Mouse (Mus musculus): ENCODE measurements around the gene Nt5c3.
A peak's percentile ranks its signal among the peaks of the same experiment; 100 is the strongest.

The Nt5c3 gene

GRCm38 (mm10) chr6:56923726-56924707, at the start of gene Nt5c3, which contains the start of gene Vmn1r4:
Gene Nt5c3 (minus strand): TSS chr6:56923932.
Gene Vmn1r4 (plus strand): TSS chr6:56924015.
- peak; percentile 93 to 95 for DNase-seq (ENCODE audit: low spot score in 2 of 2)

GRCm38 (mm10) chr6:56969973-56970372, 46.2 kb upstream of the Nt5c3 start, which contains the start of gene Vmn1r5:
Gene Vmn1r5 (plus strand): TSS chr6:56970273.
- DNase-seq (ENCODE audit: low spot score in 2 of 2) = no peak

DNA sequence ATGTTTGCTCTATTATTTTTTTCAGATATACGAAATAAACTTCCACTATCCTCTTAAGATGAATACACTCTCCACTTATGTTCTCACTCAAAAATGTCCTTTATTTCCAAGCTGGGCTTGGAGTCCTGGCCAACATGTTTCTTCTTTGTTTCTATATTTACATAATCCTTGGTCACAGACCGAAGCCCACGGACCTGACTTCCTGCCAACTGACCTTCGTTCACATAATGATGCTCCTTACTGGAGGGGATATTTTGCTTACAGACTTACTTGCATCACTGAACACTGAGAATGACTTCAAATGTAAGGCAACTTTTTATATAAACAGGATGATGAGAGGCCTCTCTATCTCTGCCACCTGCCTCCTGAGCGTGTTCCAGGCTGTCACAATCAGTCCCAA, 32.7 kb upstream of the Nt5c3 start:
- no peak for DNase-seq (ENCODE audit: low spot score in 2 of 2)

GRCm38 (mm10) chr6:56934366-56934765, 10.6 kb upstream of the Nt5c3 start:
- DNase-seq (ENCODE audit: low spot score in 2 of 2) = no peak

DNA sequence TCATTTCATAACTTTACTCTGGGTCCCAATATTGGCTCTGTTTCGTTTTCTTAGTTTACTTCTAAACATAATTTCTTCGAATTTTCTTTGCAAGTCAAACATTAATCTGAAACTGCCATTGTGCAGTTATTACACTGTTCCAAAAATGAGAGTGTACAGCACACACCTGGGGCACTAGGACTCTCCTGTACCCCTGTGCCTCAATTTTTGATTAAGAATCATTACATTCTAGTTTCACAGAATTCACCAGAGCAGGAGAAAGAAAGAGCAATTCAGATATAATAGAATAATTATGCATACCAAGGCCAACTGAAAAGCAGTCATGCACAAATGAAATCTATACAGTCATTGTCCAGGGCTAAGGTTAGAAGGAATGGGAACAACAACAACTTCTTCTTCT, 8.7 kb upstream of the Nt5c3 start:
- no peak for DNase-seq (ENCODE audit: low spot score in 2 of 2)

DNA sequence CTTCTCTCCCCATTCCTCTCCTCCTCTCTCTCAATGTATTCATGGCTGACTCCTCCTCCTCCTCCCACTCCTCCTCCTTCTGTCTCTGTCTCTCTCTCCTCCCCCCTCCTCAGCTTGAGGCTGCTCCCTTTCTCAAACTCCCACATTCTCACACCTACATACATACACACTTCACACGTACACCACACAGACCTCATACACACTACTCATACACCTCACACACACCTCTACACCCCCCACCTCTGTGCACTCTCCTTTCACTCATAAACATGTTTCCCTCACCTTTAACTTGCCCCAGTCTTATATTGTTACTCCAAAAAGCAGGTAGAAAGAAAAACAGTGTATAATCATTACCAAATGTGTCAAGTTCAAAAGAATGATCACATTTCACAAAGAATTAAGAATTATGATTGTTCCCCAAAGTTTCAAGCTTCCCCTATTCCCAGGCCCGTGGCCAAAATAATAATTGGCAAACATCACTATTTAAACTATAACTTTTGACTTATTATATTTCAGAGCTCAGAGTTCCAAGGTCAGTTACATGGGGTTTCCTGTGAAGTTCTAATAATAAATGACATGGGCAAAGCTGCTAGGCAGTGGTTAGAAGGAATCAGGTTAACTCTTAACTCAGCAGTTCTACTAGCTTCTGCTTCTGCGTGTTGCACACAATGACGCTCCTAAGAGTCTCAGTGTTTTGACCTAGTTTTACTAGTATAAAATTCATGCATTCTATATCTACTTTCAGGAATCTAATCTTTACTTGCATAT, 8.1 kb upstream of the Nt5c3 start:
- DNase-seq (ENCODE audit: low spot score in 2 of 2) = no peak

- DNase-seq (ENCODE audit: low spot score in 2 of 2) = no peak
These were observed 404 bp downstream of the Nt5c3 start for GRCm38 (mm10) chr6:56923331-56923725.

- no peak for DNase-seq (ENCODE audit: low spot score in 2 of 2)
These were observed 3.3 kb downstream of the Nt5c3 start for GRCm38 (mm10) chr6:56920222-56921092.

GRCm38 (mm10) chr6:56919330-56920044, 4.2 kb downstream of the Nt5c3 start:
- DNase-seq (ENCODE audit: low spot score in 2 of 2) = no peak

- no peak for DNase-seq (ENCODE audit: low spot score in 2 of 2)
These were observed 6.0 kb downstream of the Nt5c3 start for GRCm38 (mm10) chr6:56917578-56918368.

DNA sequence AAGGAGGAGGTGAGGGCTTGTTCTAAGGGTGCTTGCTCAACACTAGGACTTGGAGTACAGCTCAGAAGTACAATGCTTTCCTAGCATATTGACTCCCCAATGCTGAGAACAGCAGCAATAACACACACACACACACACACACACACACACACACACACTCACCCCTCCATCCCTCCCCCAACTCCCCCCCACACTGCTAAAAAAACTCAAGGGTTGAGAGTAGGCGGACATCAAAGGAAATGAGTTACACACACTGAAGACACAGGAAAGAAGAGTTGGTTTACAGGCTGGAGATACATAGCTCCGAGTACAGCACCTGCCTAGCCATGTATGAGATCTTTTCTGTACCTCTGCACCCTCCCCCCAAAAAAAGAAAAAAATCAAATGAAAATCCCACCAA, 7.5 kb downstream of the Nt5c3 start:
- no peak for DNase-seq (ENCODE audit: low spot score in 2 of 2)

DNA sequence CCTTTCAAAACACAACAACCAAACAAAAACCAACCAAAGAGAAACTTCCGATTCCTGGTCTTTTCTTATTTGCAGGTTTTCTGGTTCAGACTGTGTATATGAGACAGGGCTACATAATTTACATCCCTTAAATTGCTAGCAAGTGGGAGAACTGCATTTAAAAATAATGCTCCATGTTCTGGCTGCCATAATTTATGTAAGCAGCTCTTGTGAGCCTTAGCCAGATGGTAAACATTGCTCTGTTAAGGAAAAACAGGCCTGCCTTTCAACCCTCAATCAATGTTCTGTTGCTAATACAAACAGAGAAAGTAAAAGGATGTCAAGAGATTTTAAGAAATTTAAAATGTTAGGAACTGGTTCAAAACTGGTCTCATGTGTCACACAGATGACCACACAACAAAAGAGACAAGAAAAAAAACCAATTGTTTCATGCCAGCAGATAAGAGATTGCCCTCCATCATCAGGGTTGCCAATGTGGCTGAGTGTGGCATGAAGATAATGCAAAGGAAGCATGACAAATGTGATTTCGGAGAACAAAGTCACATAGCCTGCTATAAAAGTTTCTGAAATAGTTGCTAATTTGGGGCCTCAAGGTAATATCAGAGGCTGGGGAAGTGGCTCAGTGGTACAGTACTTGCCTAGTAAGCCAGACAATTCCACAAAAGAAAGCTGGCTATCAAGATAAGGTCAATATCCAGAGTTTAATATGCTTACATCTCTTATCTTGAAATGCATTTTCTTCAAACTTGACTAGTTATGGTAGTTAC, 10.5 kb downstream of the Nt5c3 start:
- DNase-seq (ENCODE audit: low spot score in 2 of 2) = no peak

- no peak for DNase-seq (ENCODE audit: low spot score in 2 of 2)
These were observed 12.8 kb downstream of the Nt5c3 start for GRCm38 (mm10) chr6:56910910-56911309.

DNA sequence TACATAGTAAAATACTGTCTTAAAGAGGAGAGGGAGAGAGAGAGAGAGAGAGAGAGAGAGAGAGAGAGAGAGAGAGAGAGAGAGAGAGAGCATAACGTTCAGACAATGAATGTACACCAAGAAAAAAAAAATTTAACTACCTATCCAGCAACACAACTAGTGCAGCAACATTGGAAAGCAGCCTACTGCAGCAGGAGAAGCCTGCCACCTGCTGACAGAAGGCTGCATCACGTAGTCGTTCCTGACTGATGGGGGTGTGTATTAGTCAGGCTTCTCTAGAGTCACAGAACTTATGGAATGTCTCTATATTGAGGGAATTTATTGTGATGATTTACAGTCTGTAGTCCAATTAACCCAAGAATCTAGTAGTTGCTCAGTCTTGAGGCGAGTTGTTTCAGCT, 14.8 kb downstream of the Nt5c3 start:
- DNase-seq (ENCODE audit: low spot score in 2 of 2) = peak; percentile 60 to 62

DNA sequence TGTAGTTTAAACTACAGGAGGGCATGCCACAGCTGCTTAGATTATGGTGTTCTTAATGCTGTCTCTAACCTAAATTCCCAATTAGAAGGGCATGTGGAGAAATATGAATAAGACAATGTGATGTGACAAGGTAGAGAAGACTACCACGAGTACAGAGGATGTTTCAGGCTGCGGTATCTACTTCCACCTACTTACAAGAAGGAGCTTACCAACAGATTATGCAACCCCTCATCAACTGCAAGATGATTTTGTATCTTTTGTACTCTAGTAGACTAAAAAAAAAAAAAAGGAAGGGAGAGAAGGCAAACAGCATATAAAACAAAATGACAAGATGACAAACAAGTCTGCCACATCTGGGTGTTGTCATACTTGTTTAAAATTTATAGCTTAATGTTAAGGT, 15.3 kb downstream of the Nt5c3 start:
- no peak for DNase-seq (ENCODE audit: low spot score in 2 of 2)

GRCm38 (mm10) chr6:56907973-56908372, 15.8 kb downstream of the Nt5c3 start:
- no peak for DNase-seq (ENCODE audit: low spot score in 2 of 2)

DNA sequence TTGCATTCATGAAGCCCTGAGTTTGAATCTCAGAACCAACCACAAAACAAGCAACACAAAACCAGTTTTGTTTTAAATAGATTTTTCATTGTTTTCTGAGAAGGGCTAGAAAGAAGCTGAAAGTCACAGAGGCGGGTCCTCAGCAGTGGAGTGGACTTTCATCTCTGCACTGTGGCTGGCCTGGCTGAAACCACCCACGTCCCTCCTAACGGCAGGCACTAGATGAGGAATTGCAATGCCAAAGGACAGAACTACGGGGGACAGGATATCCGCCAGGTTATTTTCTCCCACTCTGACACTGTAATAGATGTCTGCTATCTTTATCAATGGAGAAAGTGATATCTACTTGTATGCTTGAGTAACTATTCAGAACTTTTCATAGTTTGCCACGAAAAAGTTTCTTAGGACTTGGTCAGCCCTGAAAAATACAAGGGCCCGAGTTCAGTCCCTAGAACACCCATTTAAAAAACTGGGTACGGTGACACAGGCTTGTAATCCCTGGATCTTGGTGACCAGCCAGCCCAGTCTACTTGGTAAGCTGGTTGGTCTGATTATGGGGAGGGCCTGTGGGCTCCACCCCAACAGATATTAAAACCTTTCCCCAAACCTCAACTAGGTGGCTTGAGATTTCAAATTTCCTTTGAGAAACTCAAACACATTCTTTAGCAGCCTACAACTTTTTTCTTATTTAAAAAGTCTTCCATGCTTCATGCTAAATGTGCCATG, 17.4 kb downstream of the Nt5c3 start:
- DNase-seq (ENCODE audit: low spot score in 2 of 2) = no peak

DNA sequence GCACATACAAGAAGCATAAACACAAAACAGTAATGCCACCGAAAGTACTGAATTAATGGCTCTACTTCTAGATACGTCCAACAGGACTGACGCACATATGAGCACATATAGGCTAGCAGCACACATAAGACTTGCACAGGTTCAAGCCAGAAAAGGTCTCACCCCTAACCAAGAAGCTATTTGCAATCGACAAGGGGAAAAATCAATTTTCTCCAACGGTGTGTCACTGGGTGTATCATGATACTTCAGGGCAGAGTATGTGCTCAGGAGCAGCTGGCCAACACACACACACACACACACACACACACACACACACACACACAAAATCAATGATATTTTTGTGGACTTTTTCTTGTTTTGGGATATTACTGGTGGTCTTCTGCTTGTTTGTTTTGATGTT, 18.2 kb downstream of the Nt5c3 start:
- no peak for DNase-seq (ENCODE audit: low spot score in 2 of 2)

GRCm38 (mm10) chr6:56904982-56905381, 18.8 kb downstream of the Nt5c3 start:
- DNase-seq (ENCODE audit: low spot score in 2 of 2) = no peak
